Mouse (Mus musculus) large intestine, adult 2 months (tissue): ENCODE results near the gene Slc9a6. TPM values are rescaled to one million over a fixed set of nuclear protein-coding genes. Genes with fewer than 3 reads are reported as not detected.

Source experiments
- polyA plus RNA-seq: library from polyadenylated mRNA; depleted of rRNA; stranded (reverse); fragments of >200 nt; gene quantifications from 2 replicates; pipeline ENCODE4 v1.2.3, GENCODE M21; 2012; rRNA removed

Gene Slc9a6
- polyA plus RNA-seq, 1 experiment, result 9.5 TPM

Other genes with a start within 250 kb of the Slc9a6 start
- 0.34 and 0.47 TPM in 2 replicates for gene Smim10l2a, start 235.2 kb upstream of the Slc9a6 start, polyA plus RNA-seq
- not detected in 2 replicates for gene Gm2174, start 161.8 kb upstream of the Slc9a6 start, polyA plus RNA-seq
- gene Ints6l, start 154.9 kb upstream of the Slc9a6 start, polyA plus RNA-seq, result 4.9 and 8.3 TPM in 2 replicates
- not detected in 2 replicates for gene Gm10477, start 85.0 kb upstream of the Slc9a6 start, polyA plus RNA-seq
- not detected in 2 replicates for gene Gm648, start 60.2 kb upstream of the Slc9a6 start, polyA plus RNA-seq
- gene Mmgt1, start 11.7 kb upstream of the Slc9a6 start, polyA plus RNA-seq, result 6.3 and 7.0 TPM in 2 replicates
- 103 and 159 TPM in 2 replicates for gene Fhl1, start 122.0 kb downstream of the Slc9a6 start, polyA plus RNA-seq
- 0.04 and 0.10 TPM in 2 replicates for gene Map7d3, start 212.6 kb downstream of the Slc9a6 start, polyA plus RNA-seq